Mouse (Mus musculus) limb, embryonic 10.5 days (tissue): ENCODE measurements around the gene Gpr33. TPM values are rescaled to one million over a fixed set of nuclear protein-coding genes. Genes with fewer than 3 reads are reported as not detected.

Source experiments
- DNase-seq: peaks from one replicate; pipeline ENCODE4 v3.0.0-alpha.2; 2017; ENCODE audit warnings: low spot score
- H3K27ac ChIP-seq: fragments of 300-500 bp; sonication (generic); 2 replicates; pipeline ENCODE4 v1.5.1; 2016; ENCODE audit warnings: mild to moderate bottlenecking
- H3K27me3 ChIP-seq: fragments of 300-500 bp; sonication (generic); 2 replicates; pipeline ENCODE4 v1.6.1; 2016; ENCODE audit warnings: low read depth, mild to moderate bottlenecking; ENCODE audit not compliant: poor library complexity, severe bottlenecking
- H3K36me3 ChIP-seq: fragments of 300-500 bp; sonication (generic); 2 replicates; pipeline ENCODE4 v1.6.1; 2016; ENCODE audit warnings: mild to moderate bottlenecking, moderate library complexity
- H3K4me1 ChIP-seq: fragments of 300-500 bp; sonication (generic); 2 replicates; pipeline ENCODE4 v1.6.1; 2016
- H3K4me3 ChIP-seq: fragments of 300-500 bp; sonication (generic); 2 replicates; pipeline ENCODE4 v1.5.1; 2016; ENCODE audit warnings: mild to moderate bottlenecking, moderate library complexity
- H3K9me3 ChIP-seq: fragments of 300-500 bp; sonication (generic); replicated peaks from 2 replicates; pipeline ENCODE4 v1.6.1; 2016; ENCODE audit warnings: mild to moderate bottlenecking
- WGBS: fragments of 180-500 bp; shearing (Covaris S2); methylation state at CpG from one replicate; pipeline ENCODE4 v1.1.7; 2016; 5-methylcytosine and 5-hydroxymethylcytosine counted together
- polyA plus RNA-seq: library from polyadenylated mRNA; unstranded; fragments of >200 nt; fragmentation: Nextera tagmentation; extraction: Ambion mirVana; gene quantifications from 2 replicates; pipeline ENCODE4 v1.2.1, GENCODE M21; 2016

The Gpr33 gene
- polyA plus RNA-seq, 1 experiment from 2014 or later, result not detected

- Histone ChIP-seq H3K4me3 (peak overlapping the region; percentile 76), H3K27me3 (no peaks in the 10 kb centered on the region), H3K9me3 (no peaks in the 10 kb centered on the region), H3K4me1 (peaks cover 4% of the 10 kb centered on the region; the same call in 1 of the 2 replicates), H3K27ac (peak overlapping the region; percentile 89), H3K36me3 (peaks cover 5% of the 10 kb centered on the region; the same call in 1 of the 2 replicates)
- no peak for DNase-seq
- WGBS, result 51% methylated on average over 5 of the region's 5 CpGs
Observed at GRCm38 (mm10) chr12:52006633-52006994, 21.2 kb downstream of the Gpr33 start.

- H3K27ac ChIP-seq, result peak within 1 kb of the TSS; percentile 89
- whole genome bisulfite sequencing, result 3% methylated on average over 46 of the region's 46 CpGs
- H3K9me3 ChIP-seq, result no peaks in the 10 kb centered on the region
- no peaks in the 10 kb centered on the region for H3K27me3 ChIP-seq
- H3K36me3 ChIP-seq, result peaks cover 5% of the 10 kb centered on the region; the same call in 1 of the 2 replicates
- DNase-seq, result peak; percentile 98
- peaks cover 4% of the 10 kb centered on the region; the same call in 1 of the 2 replicates for H3K4me1 ChIP-seq
- H3K4me3 ChIP-seq, result peak within 1 kb of the TSS; percentile 76
Observed at GRCm38 (mm10) chr12:52005877-52006632, 21.8 kb downstream of the Gpr33 start, which contains the start of gene Dtd2. Gene Dtd2, minus strand, starts transcription at chr12:52006501.

GRCm38 (mm10) chr12:52002746-52003145, 25.1 kb downstream of the Gpr33 start:
- no peak for DNase-seq
- H3K36me3 ChIP-seq, result peaks cover 22% of the 10 kb centered on the region
- H3K27ac ChIP-seq, result no peak overlapping the region
- no peak overlapping the region for H3K4me3 ChIP-seq
- no peaks in the 10 kb centered on the region for H3K27me3 ChIP-seq
- H3K9me3 ChIP-seq, result no peaks in the 10 kb centered on the region
- 91% methylated on average over 3 of the region's 3 CpGs for WGBS
- H3K4me1 ChIP-seq, result peaks cover 4% of the 10 kb centered on the region; the same call in 1 of the 2 replicates

GRCm38 (mm10) chr12:52001544-52001943, 26.3 kb downstream of the Gpr33 start:
- Histone ChIP-seq H3K4me1 (peaks cover 4% of the 10 kb centered on the region; the same call in 1 of the 2 replicates), H3K4me3 (no peak overlapping the region), H3K36me3 (peaks cover 25% of the 10 kb centered on the region), H3K27me3 (no peaks in the 10 kb centered on the region), H3K27ac (no peak overlapping the region), H3K9me3 (no peaks in the 10 kb centered on the region)
- DNase-seq, result no peak
- 41% methylated on average over 4 of the region's 4 CpGs for WGBS

GRCm38 (mm10) chr12:51998366-51998932, 29.4 kb downstream of the Gpr33 start:
- H3K36me3 ChIP-seq, result peaks cover 45% of the 10 kb centered on the region
- H3K27me3 ChIP-seq, result no peaks in the 10 kb centered on the region
- H3K4me3 ChIP-seq, result no peak overlapping the region
- WGBS, result 89% methylated on average over 9 of the region's 9 CpGs
- DNase-seq, result no peak
- H3K4me1 ChIP-seq, result no peaks in the 10 kb centered on the region
- H3K9me3 ChIP-seq, result no peaks in the 10 kb centered on the region
- no peak overlapping the region for H3K27ac ChIP-seq

GRCm38 (mm10) chr12:51995738-51996536, 31.9 kb downstream of the Gpr33 start:
- no peaks in the 10 kb centered on the region for H3K27me3 ChIP-seq
- H3K4me1 ChIP-seq, result no peaks in the 10 kb centered on the region
- H3K36me3 ChIP-seq, result peaks cover 45% of the 10 kb centered on the region
- 83% methylated on average over 1 of the region's 1 CpGs for WGBS
- no peak for DNase-seq
- no peak overlapping the region for H3K4me3 ChIP-seq
- no peaks in the 10 kb centered on the region for H3K9me3 ChIP-seq
- H3K27ac ChIP-seq, result no peak overlapping the region

GRCm38 (mm10) chr12:51990629-51991028, 37.2 kb downstream of the Gpr33 start:
- Histone ChIP-seq H3K27ac (no peak overlapping the region), H3K4me1 (no peaks in the 10 kb centered on the region), H3K9me3 (no peaks in the 10 kb centered on the region), H3K27me3 (no peaks in the 10 kb centered on the region), H3K4me3 (no peak overlapping the region), H3K36me3 (peaks cover 20% of the 10 kb centered on the region)
- no peak for DNase-seq
- WGBS, result 86% methylated on average over 2 of the region's 2 CpGs

- Histone ChIP-seq H3K4me3 (no peak overlapping the region), H3K27ac (no peak overlapping the region), H3K36me3 (no peaks in the 10 kb centered on the region), H3K27me3 (no peaks in the 10 kb centered on the region), H3K4me1 (no peaks in the 10 kb centered on the region), H3K9me3 (no peaks in the 10 kb centered on the region)
- 89% methylated on average over 5 of the region's 5 CpGs for whole genome bisulfite sequencing
- DNase-seq, result no peak
Observed at GRCm38 (mm10) chr12:51988536-51988935, 39.3 kb downstream of the Gpr33 start.

GRCm38 (mm10) chr12:51985826-51986225, 42.0 kb downstream of the Gpr33 start:
- H3K36me3 ChIP-seq, result no peaks in the 10 kb centered on the region
- no peak for DNase-seq
- WGBS, result 76% methylated on average over 4 of the region's 4 CpGs

GRCm38 (mm10) chr12:51985163-51985748, 42.6 kb downstream of the Gpr33 start:
- Histone ChIP-seq H3K4me1 (no peaks in the 10 kb centered on the region), H3K9me3 (no peaks in the 10 kb centered on the region), H3K4me3 (no peak overlapping the region), H3K27me3 (no peaks in the 10 kb centered on the region), H3K27ac (no peak overlapping the region), H3K36me3 (no peaks in the 10 kb centered on the region)
- no peak for DNase-seq
- 88% methylated on average over 3 of the region's 3 CpGs for WGBS

More at GRCm38 (mm10) chr12:51985826-51986225, 42.0 kb downstream of the Gpr33 start:
- no peaks in the 10 kb centered on the region for H3K4me1 ChIP-seq
- H3K4me3 ChIP-seq, result no peak overlapping the region
- no peaks in the 10 kb centered on the region for H3K9me3 ChIP-seq
- no peak overlapping the region for H3K27ac ChIP-seq
- no peaks in the 10 kb centered on the region for H3K27me3 ChIP-seq

- Histone ChIP-seq H3K9me3 (no peaks in the 10 kb centered on the region), H3K36me3 (no peaks in the 10 kb centered on the region), H3K4me3 (no peak overlapping the region), H3K27ac (no peak overlapping the region), H3K4me1 (no peaks in the 10 kb centered on the region), H3K27me3 (no peaks in the 10 kb centered on the region)
- DNase-seq, result no peak
- WGBS, result 94% methylated on average over 1 of the region's 1 CpGs
Observed at GRCm38 (mm10) chr12:51983625-51984024, 44.2 kb downstream of the Gpr33 start.

GRCm38 (mm10) chr12:51976531-51976930, 51.3 kb downstream of the Gpr33 start:
- DNase-seq, result no peak
- Histone ChIP-seq H3K9me3 (no peaks in the 10 kb centered on the region), H3K27me3 (no peaks in the 10 kb centered on the region), H3K4me1 (no peaks in the 10 kb centered on the region), H3K27ac (no peak overlapping the region), H3K36me3 (no peaks in the 10 kb centered on the region), H3K4me3 (no peak overlapping the region)
- WGBS, result 80% methylated on average over 9 of the region's 9 CpGs
